Mouse (Mus musculus): ENCODE data around the gene Cd1d1.
A peak's percentile ranks its signal among the peaks of the same experiment; 100 is the strongest.

The Cd1d1 gene

GRCm38 (mm10) chr3:86960656-86961394 is 38.4 kb downstream of the Cd1d1 start:
- peak; percentile 70 for DNase-seq

- DNase-seq: no peak
These were observed 40.2 kb downstream of the Cd1d1 start for GRCm38 (mm10) chr3:86959088-86959487.

GRCm38 (mm10) chr3:86955376-86955775 is 43.9 kb downstream of the Cd1d1 start:
- peak; percentile 14 for DNase-seq

- no peak for DNase-seq
These were observed 44.7 kb downstream of the Cd1d1 start for GRCm38 (mm10) chr3:86954521-86954920.

DNA sequence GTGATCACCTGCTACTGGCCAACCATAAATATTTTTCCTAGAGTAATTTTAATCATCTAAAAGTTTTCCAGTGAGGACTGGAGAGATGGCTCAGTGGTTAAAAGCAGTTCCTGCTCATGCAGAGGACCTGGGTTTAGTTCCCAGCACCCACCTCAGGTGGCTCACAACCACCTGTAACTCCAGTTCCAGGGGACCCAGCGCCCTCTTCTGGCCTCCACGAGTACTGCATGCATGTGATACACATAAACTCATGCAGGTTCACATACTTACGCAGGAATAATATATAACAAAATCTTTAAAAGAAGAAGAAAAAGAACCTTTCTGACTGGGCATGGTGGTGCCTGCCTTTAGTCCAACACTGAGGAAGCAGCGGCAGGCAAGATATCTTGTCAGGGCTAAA is 45.4 kb downstream of the Cd1d1 start:
- no peak for DNase-seq

- no peak for DNase-seq
These were observed 48.6 kb downstream of the Cd1d1 start for GRCm38 (mm10) chr3:86950652-86951051.

Measured in thymus, postnatal 14 days (tissue).